Mouse (Mus musculus) ovary, postnatal 36 days (tissue): ENCODE data around the gene Haus4.

ENCODE experiments used
- DNase-seq: peaks from one replicate; pipeline ENCODE4 v3.0.0; 2022; ENCODE audit warnings: low spot score, mixed read lengths

Gene Haus4

DNA sequence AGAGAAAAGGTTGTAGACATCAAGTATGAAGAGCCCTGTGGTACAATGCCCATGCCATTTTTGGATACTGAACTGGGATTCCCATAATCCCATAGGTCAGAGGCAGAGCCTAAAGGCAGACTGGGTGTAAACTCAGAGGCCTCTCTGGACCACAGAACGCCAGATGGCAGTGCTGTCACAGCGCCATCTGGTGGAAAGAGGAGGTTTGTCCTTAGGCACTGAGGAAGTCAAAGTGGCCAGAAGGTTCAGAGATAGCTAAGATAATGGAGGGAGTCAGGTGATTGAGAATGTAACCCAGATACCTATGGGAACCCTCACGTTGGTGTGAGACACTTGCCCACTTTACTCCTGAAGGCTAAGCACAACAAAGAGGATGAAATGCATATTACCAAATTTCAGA is 60.2 kb downstream of the Haus4 start:
- peak; percentile 58 for DNase-seq

DNA sequence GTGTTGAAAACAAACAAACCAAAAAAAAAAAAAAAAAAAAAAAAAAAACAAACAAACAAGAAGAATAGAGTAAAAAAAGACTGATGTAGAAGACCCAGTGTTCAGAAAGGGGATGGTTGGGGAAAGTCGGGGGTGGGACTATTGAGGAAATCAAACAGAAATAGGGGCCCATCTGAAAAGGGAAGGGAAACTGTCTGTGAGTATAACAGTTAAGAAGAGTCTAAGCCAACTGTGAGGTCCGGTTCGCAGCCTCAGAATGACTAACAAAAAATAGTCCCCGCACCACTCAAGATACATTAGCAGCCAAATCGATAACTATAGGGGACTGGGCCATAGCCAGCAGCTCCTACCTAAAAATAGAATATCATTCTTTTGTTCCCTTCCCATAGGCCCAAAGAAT is 61.2 kb downstream of the Haus4 start:
- no peak for DNase-seq

DNA sequence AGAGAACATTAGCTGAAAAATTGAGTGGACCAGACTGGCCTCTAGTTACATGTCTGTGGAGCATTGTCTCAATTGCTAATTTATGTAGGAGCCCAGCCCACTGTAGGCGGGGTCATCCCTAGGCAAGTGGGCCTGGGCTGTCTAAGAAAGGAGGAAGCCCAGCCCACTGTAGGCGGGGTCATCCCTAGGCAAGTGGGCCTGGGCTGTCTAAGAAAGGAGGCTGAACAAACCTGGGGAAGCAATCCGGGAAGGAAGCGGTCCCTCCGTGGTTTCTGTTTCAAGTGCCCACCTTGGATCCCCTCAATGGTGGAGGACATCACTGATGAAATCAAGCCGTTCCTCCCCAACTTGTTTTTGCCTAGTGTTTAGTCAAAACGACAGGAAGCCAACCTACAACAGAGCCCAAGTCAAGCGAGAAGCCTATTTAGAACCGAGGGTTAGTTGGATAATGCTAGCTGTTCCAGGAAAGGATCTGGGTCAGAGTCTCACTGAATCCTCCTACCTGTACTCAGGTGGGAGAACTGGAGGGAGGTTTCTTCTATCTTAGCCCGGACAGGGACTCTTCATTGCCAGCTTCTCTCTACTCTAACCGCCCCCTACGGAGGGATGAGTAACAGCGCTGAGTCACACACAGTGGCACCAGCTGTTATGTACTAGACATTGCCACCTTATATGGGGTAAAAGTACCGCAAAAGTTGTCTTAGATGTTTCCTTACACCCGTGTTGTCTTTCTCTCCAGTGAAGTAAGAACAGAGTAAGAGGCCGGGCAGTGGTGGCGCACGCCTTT is 61.9 kb downstream of the Haus4 start:
- no peak for DNase-seq
